Mouse (Mus musculus) lung, postnatal 14 days (tissue): ENCODE measurements around the gene Scd3.
"Not testable (repeated sequence)": the region's sequence is repeated elsewhere in the genome, so short reads cannot be mapped to it uniquely, and the experiment has no call there.

Experiments used
- DNase-seq: peaks from one replicate; pipeline ENCODE4 v3.0.0; 2021

The Scd3 gene

GRCm38 (mm10) chr19:44275418-44275817, 72.3 kb downstream of the Scd3 start:
- no peak for DNase-seq

GRCm38 (mm10) chr19:44276861-44277260, 73.8 kb downstream of the Scd3 start:
- no peak for DNase-seq

GRCm38 (mm10) chr19:44277931-44278330, 74.9 kb downstream of the Scd3 start:
- no peak for DNase-seq

- DNase-seq, result peak; percentile 52
These were observed 77.7 kb downstream of the Scd3 start for GRCm38 (mm10) chr19:44280755-44281154.

- not testable (repeated sequence) for DNase-seq
These were observed 78.9 kb downstream of the Scd3 start for GRCm38 (mm10) chr19:44281825-44282447.

- DNase-seq, result no peak
These were observed 79.6 kb downstream of the Scd3 start for GRCm38 (mm10) chr19:44282534-44283156.

- DNase-seq, result no peak
These were observed 80.3 kb downstream of the Scd3 start for GRCm38 (mm10) chr19:44283157-44284024.

GRCm38 (mm10) chr19:44284025-44284695, 81.1 kb downstream of the Scd3 start:
- DNase-seq, result peak; percentile 90

GRCm38 (mm10) chr19:44284723-44285122, 81.7 kb downstream of the Scd3 start:
- DNase-seq, result peak; percentile 55

GRCm38 (mm10) chr19:44285554-44285953, 82.5 kb downstream of the Scd3 start:
- no peak for DNase-seq

- peak; percentile 60 for DNase-seq
These were observed 83.0 kb downstream of the Scd3 start for GRCm38 (mm10) chr19:44286109-44286508.

- DNase-seq, result no peak
These were observed 84.5 kb downstream of the Scd3 start for GRCm38 (mm10) chr19:44287415-44288110.

- no peak for DNase-seq
These were observed 89.0 kb downstream of the Scd3 start for GRCm38 (mm10) chr19:44292083-44292482.

- no peak for DNase-seq
These were observed 89.4 kb downstream of the Scd3 start for GRCm38 (mm10) chr19:44292483-44292882.

GRCm38 (mm10) chr19:44292941-44293768, 90.1 kb downstream of the Scd3 start, which contains the start of gene Scd2:
TSS of gene Scd2 (plus strand) at chr19:44293674.
- no peak for DNase-seq
